Mouse (Mus musculus) common myeloid progenitor, adult 5-6 weeks (primary cell): ENCODE measurements around the gene Hephl1. TPM values are rescaled to one million over a fixed set of nuclear protein-coding genes. Genes with fewer than 3 reads are reported as not detected.
A peak's percentile ranks its signal among the peaks of the same experiment; 100 is the strongest.
"Not testable (repeated sequence)": the region's sequence is repeated elsewhere in the genome, so short reads cannot be mapped to it uniquely, and the experiment has no call there.

Experiments used
- ATAC-seq: replicated peaks from 2 replicates; pipeline ENCODE4 v1.8.0; 2016; ENCODE audit warnings: low read depth, mild to moderate bottlenecking, moderate TSS enrichment, inconsistent platforms; ENCODE audit not compliant: poor library complexity, severe bottlenecking
- total RNA-seq: library from RNA; stranded (forward); fragments of 200-1000, 187-1606 nt; gene quantifications from 2 replicates; pipeline ENCODE4 v1.2.3, GENCODE M21; 2017

Gene Hephl1
- not detected in 2 replicates for total RNA-seq

- ATAC-seq, result no peak
Observed at GRCm38 (mm10) chr9:15112008-15112407, at the start of gene Hephl1. Hephl1 (minus strand) TSS chr9:15112108.

- no peak for ATAC-seq
Observed at GRCm38 (mm10) chr9:15149246-15149926, 37.5 kb upstream of the Hephl1 start.

- no peak for ATAC-seq
Observed at GRCm38 (mm10) chr9:15140546-15140945, 28.6 kb upstream of the Hephl1 start.

- 0 out of 2 replicates have a peak, but pooled peaks have one; percentile 8 for ATAC-seq
Observed at GRCm38 (mm10) chr9:15125897-15126296, 14.0 kb upstream of the Hephl1 start.

GRCm38 (mm10) chr9:15122431-15122830, 10.5 kb upstream of the Hephl1 start:
- no peak for ATAC-seq

- 0 out of 2 replicates have a peak, but pooled peaks have one; percentile 36 for ATAC-seq
Observed at GRCm38 (mm10) chr9:15120841-15121358, 9.0 kb upstream of the Hephl1 start.

- ATAC-seq, result no peak
Observed at GRCm38 (mm10) chr9:15120209-15120608, 8.3 kb upstream of the Hephl1 start.

GRCm38 (mm10) chr9:15119515-15119914, 7.6 kb upstream of the Hephl1 start:
- ATAC-seq, result no peak

GRCm38 (mm10) chr9:15116165-15116564, 4.3 kb upstream of the Hephl1 start:
- ATAC-seq, result no peak

GRCm38 (mm10) chr9:15114102-15114501, 2.2 kb upstream of the Hephl1 start:
- ATAC-seq, result no peak

- ATAC-seq, result no peak
Observed at GRCm38 (mm10) chr9:15108101-15108500, 3.8 kb downstream of the Hephl1 start.

- ATAC-seq, result no peak
Observed at GRCm38 (mm10) chr9:15105136-15105535, 6.8 kb downstream of the Hephl1 start.

- 0 out of 2 replicates have a peak, but pooled peaks have one; percentile 25 for ATAC-seq
Observed at GRCm38 (mm10) chr9:15103579-15104300, 8.2 kb downstream of the Hephl1 start.

- no peak for ATAC-seq
Observed at GRCm38 (mm10) chr9:15101531-15102161, 10.3 kb downstream of the Hephl1 start.

- not testable (repeated sequence) for ATAC-seq
Observed at GRCm38 (mm10) chr9:15098421-15098820, 13.5 kb downstream of the Hephl1 start.

GRCm38 (mm10) chr9:15097172-15097571, 14.7 kb downstream of the Hephl1 start:
- no peak for ATAC-seq

- ATAC-seq, result no peak
Observed at GRCm38 (mm10) chr9:15096161-15096560, 15.7 kb downstream of the Hephl1 start.

GRCm38 (mm10) chr9:15095206-15095605, 16.7 kb downstream of the Hephl1 start:
- ATAC-seq, result no peak

- ATAC-seq, result no peak
Observed at GRCm38 (mm10) chr9:15068686-15069295, 43.1 kb downstream of the Hephl1 start.

- no peak for ATAC-seq
Observed at GRCm38 (mm10) chr9:15067995-15068685, 43.8 kb downstream of the Hephl1 start.
